Mouse (Mus musculus) embryonic facial prominence, embryonic 12.5 days (tissue): ENCODE results near the gene Armc2. TPM values are rescaled to one million over a fixed set of nuclear protein-coding genes. Genes with fewer than 3 reads are reported as not detected.

Source experiments
- ATAC-seq: fragments of 200-750 bp; cut with Nextera tagmentation; 2 replicates; pipeline ENCODE4 v1.8.0; 2017; ENCODE audit not compliant: insufficient number of reproducible peaks, insufficient read depth, low FRiP score, low TSS enrichment
- H3K27ac ChIP-seq: fragments of 300-500 bp; sonication (generic); 2 replicates; pipeline ENCODE4 v1.5.1; 2016; ENCODE audit warnings: mild to moderate bottlenecking
- H3K27me3 ChIP-seq: fragments of 300-500 bp; sonication (generic); 2 replicates; pipeline ENCODE4 v1.6.1; 2016; ENCODE audit warnings: mild to moderate bottlenecking, moderate library complexity
- H3K36me3 ChIP-seq: fragments of 300-500 bp; sonication (generic); 2 replicates; pipeline ENCODE4 v1.6.1; 2016; ENCODE audit warnings: mild to moderate bottlenecking
- H3K4me1 ChIP-seq: fragments of 300-500 bp; sonication (generic); 2 replicates; pipeline ENCODE4 v1.6.1; 2016
- H3K4me2 ChIP-seq: fragments of 300-500 bp; sonication (generic); replicated peaks from 2 replicates; pipeline ENCODE4 v1.6.1; 2016; ENCODE audit warnings: mild to moderate bottlenecking, moderate library complexity
- H3K4me3 ChIP-seq: fragments of 300-500 bp; sonication (generic); 2 replicates; pipeline ENCODE4 v1.5.1; 2016; ENCODE audit warnings: mild to moderate bottlenecking
- H3K9ac ChIP-seq: fragments of 300-500 bp; sonication (generic); 2 replicates; pipeline ENCODE4 v1.6.1; 2016; ENCODE audit warnings: mild to moderate bottlenecking, moderate library complexity
- H3K9me3 ChIP-seq: fragments of 300-500 bp; sonication (generic); 2 replicates; pipeline ENCODE4 v1.6.1; 2016; ENCODE audit warnings: mild to moderate bottlenecking, moderate library complexity
- WGBS: fragments of 180-500 bp; shearing (Covaris S2); methylation state at CpG from one replicate; pipeline ENCODE4 v1.1.7; 2016; 5-methylcytosine and 5-hydroxymethylcytosine counted together
- polyA plus RNA-seq: library from polyadenylated mRNA; unstranded; fragments of >200 nt; fragmentation: Nextera tagmentation; extraction: Ambion mirVana; gene quantifications from 2 replicates; pipeline ENCODE4 v1.2.1, GENCODE M21; 2016

Gene Armc2
- polyA plus RNA-seq, 1 experiment from 2014 or later: 4.7 TPM

DNA sequence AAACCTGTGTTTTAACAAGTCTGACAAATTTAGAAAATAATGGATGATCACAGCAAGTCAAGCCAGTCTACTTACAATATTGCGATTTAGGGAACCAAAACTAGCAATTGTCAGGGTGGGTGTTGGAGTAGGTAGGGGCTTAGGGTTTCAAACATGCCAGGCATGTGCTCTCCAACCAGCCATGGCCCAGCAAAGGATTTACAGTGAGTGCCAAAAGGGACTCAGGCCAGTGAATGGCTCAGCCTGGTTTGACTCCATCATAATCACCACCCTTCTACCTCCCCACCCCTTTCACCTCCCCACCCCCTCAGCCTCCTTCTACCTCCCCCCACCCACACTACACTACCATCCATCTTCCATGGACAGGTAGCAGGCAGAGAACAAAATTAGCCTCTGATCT lies 138.6 kb downstream of the Armc2 start:
- no peak overlapping the region for H3K9ac ChIP-seq
- H3K36me3 ChIP-seq: no peaks in the 10 kb centered on the region
- 0 out of 2 replicates have a peak, but pooled peaks cover 5% of the 10 kb centered on the region for H3K4me1 ChIP-seq
- 77% methylated on average over 1 of the region's 1 CpGs for WGBS
- no peaks in the 10 kb centered on the region for H3K27me3 ChIP-seq
- no peaks in the 10 kb centered on the region for H3K9me3 ChIP-seq
- ATAC-seq: no peak
- no peak overlapping the region for H3K27ac ChIP-seq
- H3K4me3 ChIP-seq: no peak overlapping the region
- H3K4me2 ChIP-seq: no peak overlapping the region

DNA sequence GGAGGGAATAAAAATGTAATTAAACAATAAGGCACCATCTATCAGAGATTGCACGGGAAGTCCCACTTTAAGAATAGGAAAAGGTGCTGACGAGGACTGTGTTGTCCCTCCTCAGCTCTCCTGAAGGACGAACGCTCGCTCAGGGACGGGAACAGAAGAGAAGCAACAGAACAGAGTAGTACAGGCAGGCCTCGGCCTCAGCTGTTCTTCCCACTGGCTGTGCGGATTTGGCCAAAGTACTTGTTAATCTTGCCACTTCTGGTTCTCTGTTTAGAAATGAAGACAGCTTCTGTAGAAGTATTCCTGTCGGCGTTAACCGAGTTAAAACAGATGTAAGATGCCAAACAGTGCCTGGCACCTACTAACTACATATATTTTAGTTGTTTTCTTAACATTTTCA lies 139.9 kb downstream of the Armc2 start:
- Histone ChIP-seq H3K9ac (no peak overlapping the region), H3K27ac (no peak overlapping the region; the same call in 1 of the 2 replicates), H3K4me1 (0 out of 2 replicates have a peak, but pooled peaks cover 5% of the 10 kb centered on the region), H3K4me2 (no peak overlapping the region), H3K4me3 (no peak overlapping the region), H3K9me3 (no peaks in the 10 kb centered on the region), H3K36me3 (no peaks in the 10 kb centered on the region), H3K27me3 (no peaks in the 10 kb centered on the region)
- ATAC-seq: no peak
- WGBS: 87% methylated on average over 11 of the region's 11 CpGs

DNA sequence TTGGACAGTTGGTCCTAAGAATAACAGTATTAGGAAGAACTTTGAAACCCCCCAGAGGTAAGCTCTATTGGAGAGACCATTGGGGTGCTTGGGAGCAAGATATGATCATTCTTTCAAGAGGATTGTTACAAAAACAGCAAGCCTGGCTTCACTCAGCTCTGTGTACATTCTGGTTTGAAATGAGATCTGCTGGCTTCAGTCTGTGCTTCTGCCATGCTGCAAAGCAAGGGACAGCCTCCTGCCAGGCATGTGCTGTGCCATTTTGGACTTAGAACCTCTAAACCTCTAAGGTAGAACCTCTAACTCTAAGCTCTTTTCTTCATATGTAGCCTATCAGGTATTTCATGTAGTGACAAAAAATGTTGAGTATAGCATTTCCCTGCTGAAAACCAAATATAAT lies 142.6 kb downstream of the Armc2 start:
- Histone ChIP-seq H3K9ac (no peak overlapping the region), H3K27me3 (no peaks in the 10 kb centered on the region), H3K4me2 (no peak overlapping the region), H3K4me1 (no peaks in the 10 kb centered on the region), H3K4me3 (no peak overlapping the region), H3K27ac (no peak overlapping the region), H3K9me3 (no peaks in the 10 kb centered on the region), H3K36me3 (no peaks in the 10 kb centered on the region)
- no peak for ATAC-seq

GRCm38 (mm10) chr10:41871564-41871963 lies 146.7 kb downstream of the Armc2 start:
- ATAC-seq: no peak
- Histone ChIP-seq H3K9me3 (no peaks in the 10 kb centered on the region), H3K27ac (no peak overlapping the region), H3K4me1 (peaks cover 9% of the 10 kb centered on the region), H3K9ac (no peak overlapping the region), H3K4me3 (no peak overlapping the region), H3K36me3 (no peaks in the 10 kb centered on the region), H3K27me3 (no peaks in the 10 kb centered on the region), H3K4me2 (no peak overlapping the region)
- 77% methylated on average over 2 of the region's 2 CpGs for WGBS

DNA sequence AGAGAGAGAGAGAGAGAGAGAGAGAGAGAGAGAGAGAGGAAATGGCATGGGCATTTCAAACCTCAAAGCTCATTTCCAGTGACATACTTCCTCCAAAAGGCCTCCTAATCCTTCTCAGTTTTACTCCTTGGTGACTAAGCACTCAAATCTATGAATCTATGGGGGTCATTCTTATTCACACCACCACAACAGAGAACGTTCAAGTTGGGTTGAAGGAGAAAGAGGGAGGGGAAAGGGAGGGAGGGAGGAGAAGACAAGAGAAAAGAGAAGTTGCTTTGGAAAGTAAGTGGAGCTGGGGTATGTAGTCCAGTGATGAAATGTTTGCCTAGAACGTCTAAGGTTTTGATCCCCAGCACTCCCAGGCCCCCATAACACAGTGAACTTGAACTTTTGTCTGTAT lies 148.1 kb downstream of the Armc2 start:
- Histone ChIP-seq H3K4me1 (peaks cover 16% of the 10 kb centered on the region), H3K27me3 (no peaks in the 10 kb centered on the region), H3K27ac (no peak overlapping the region), H3K9me3 (no peaks in the 10 kb centered on the region), H3K4me3 (no peak overlapping the region), H3K36me3 (no peaks in the 10 kb centered on the region), H3K4me2 (no peak overlapping the region), H3K9ac (no peak overlapping the region)
- WGBS: 57% methylated on average over 2 of the region's 2 CpGs
- no peak for ATAC-seq

DNA sequence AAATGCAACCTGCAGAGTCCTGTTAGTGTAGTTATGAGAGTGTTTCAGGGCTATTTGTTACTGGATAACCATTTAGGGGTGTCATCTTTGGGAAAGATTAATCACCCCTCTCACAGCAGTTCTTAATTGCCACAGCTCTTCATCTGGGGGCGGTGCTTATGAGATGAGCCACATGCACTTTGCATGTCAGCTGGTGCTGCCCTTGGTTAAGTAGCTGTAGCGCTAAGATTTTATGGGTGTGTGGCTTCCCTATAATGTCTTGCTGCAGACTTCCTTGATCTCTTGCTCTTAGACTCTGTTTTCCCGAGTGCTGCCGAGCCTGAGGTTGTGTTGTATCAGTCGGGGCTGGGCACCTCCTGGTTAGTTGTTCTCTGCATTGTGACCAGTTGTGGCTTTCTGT lies 150.3 kb downstream of the Armc2 start:
- no peak overlapping the region for H3K9ac ChIP-seq
- WGBS: 75% methylated on average over 5 of the region's 5 CpGs
- H3K4me3 ChIP-seq: no peak overlapping the region
- H3K4me1 ChIP-seq: peaks cover 16% of the 10 kb centered on the region
- H3K27me3 ChIP-seq: no peaks in the 10 kb centered on the region
- H3K27ac ChIP-seq: no peak overlapping the region
- no peaks in the 10 kb centered on the region for H3K36me3 ChIP-seq
- ATAC-seq: no peak
- no peaks in the 10 kb centered on the region for H3K9me3 ChIP-seq
- no peak overlapping the region for H3K4me2 ChIP-seq

DNA sequence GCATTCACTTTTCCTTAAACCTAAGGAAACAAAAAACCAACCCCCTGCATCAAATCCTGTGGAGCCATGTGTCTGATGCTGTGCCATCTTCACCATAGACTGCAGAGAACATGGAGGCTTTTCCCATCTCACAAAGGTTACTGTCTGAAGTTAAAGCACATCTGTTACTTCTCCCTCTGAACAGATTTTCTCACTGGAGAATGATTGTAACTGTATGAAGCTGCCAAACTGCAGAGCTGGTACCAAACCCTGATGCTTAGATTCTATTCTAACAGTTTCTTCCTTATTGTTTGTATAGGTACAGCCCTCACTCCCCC lies 151.4 kb downstream of the Armc2 start:
- H3K9ac ChIP-seq: no peak overlapping the region
- no peaks in the 10 kb centered on the region for H3K9me3 ChIP-seq
- no peak for ATAC-seq
- H3K4me1 ChIP-seq: peaks cover 16% of the 10 kb centered on the region
- no peak overlapping the region for H3K4me3 ChIP-seq
- H3K27me3 ChIP-seq: no peaks in the 10 kb centered on the region
- no peaks in the 10 kb centered on the region for H3K36me3 ChIP-seq
- H3K27ac ChIP-seq: peak overlapping the region; percentile 60; the same call in 1 of the 2 replicates
- no peak overlapping the region for H3K4me2 ChIP-seq

GRCm38 (mm10) chr10:41866069-41866837 lies 152.0 kb downstream of the Armc2 start:
- H3K4me2 ChIP-seq: no peak overlapping the region
- H3K27ac ChIP-seq: peak overlapping the region; percentile 60; the same call in 1 of the 2 replicates
- H3K9me3 ChIP-seq: no peaks in the 10 kb centered on the region
- H3K27me3 ChIP-seq: no peaks in the 10 kb centered on the region
- WGBS: 42% methylated on average over 3 of the region's 3 CpGs
- 0 out of 2 replicates have a peak, but pooled peaks have one; percentile 15 for ATAC-seq
- H3K4me3 ChIP-seq: no peak overlapping the region
- H3K9ac ChIP-seq: no peak overlapping the region
- no peaks in the 10 kb centered on the region for H3K36me3 ChIP-seq
- H3K4me1 ChIP-seq: peaks cover 16% of the 10 kb centered on the region

Other genes with a start within 250 kb of the Armc2 start
- 24.1 and 26.3 TPM in 2 replicates for gene Cep57l1, start 208.6 kb downstream of the Armc2 start, polyA plus RNA-seq
- 38.9 and 42.3 TPM in 2 replicates for gene Sesn1, start 208.5 kb downstream of the Armc2 start, polyA plus RNA-seq